Mouse (Mus musculus) olfactory bulb, adult 2 months (tissue): ENCODE measurements around the gene Mpig6b. TPM values are rescaled to one million over a fixed set of nuclear protein-coding genes. Genes with fewer than 3 reads are reported as not detected.
A peak's percentile ranks its signal among the peaks of the same experiment; 100 is the strongest.
"Not testable (repeated sequence)": the region's sequence is repeated elsewhere in the genome, so short reads cannot be mapped to it uniquely, and the experiment has no call there.

Experiments
- H3K27ac ChIP-seq: fragments of 200-500 bp; 2 replicates; pipeline ENCODE4 v1.5.1; 2012; ENCODE audit warnings: low read depth, low read length; ENCODE audit not compliant: insufficient read depth
- H3K4me1 ChIP-seq: fragments of 200-500 bp; 2 replicates; pipeline ENCODE4 v1.6.1; 2012; ENCODE audit warnings: low read length; ENCODE audit not compliant: control insufficient read depth, insufficient read depth
- H3K4me3 ChIP-seq: fragments of 200-500 bp; 2 replicates; pipeline ENCODE4 v1.5.1; 2012; ENCODE audit warnings: mild to moderate bottlenecking, low read depth, low read length, moderate library complexity; ENCODE audit not compliant: insufficient read depth
- CTCF ChIP-seq: fragments of 200-500 bp; IDR thresholded peaks from 2 replicates; pipeline ENCODE4 v1.5.1; 2012; ENCODE audit warnings: low read depth, mild to moderate bottlenecking, low read length, moderate library complexity; ENCODE audit not compliant: insufficient read depth
- POLR2A ChIP-seq: fragments of 200-500 bp; IDR thresholded peaks from 2 replicates; pipeline ENCODE4 v1.6.1; 2012; ENCODE audit warnings: mild to moderate bottlenecking, low read depth, low read length, moderate library complexity; ENCODE audit not compliant: insufficient read depth
- WGBS: fragments of 180-500 bp; shearing (Covaris S2); methylation state at CpG from one replicate; pipeline ENCODE4 v1.1.7; 2018; 5-methylcytosine and 5-hydroxymethylcytosine counted together
- polyA plus RNA-seq: library from polyadenylated mRNA; stranded (reverse); fragments of >200 nt; gene quantifications from 2 replicates; pipeline ENCODE4 v1.2.4, GENCODE M21; 2012; ENCODE audit warnings: low replicate concordance; ENCODE audit not compliant: missing spikeins, insufficient read depth, insufficient read length

Mpig6b gene
- polyA plus RNA-seq, 1 experiment = not detected

- Histone ChIP-seq H3K4me3 (no peak overlapping the region), H3K27ac (no peak overlapping the region), H3K4me1 (peaks cover 33% of the 10 kb centered on the region)
- TF ChIP-seq CTCF (no peak), POLR2A (no peak)
- 51% methylated on average over 11 of the region's 11 CpGs for WGBS
These were observed 17.6 kb downstream of the Mpig6b start for GRCm38 (mm10) chr17:35048149-35048931.

- 61% methylated on average over 1 of the region's 1 CpGs for WGBS
- TF ChIP-seq POLR2A = no peak
- no peak for TF ChIP-seq CTCF
- peaks cover 33% of the 10 kb centered on the region for H3K4me1 ChIP-seq
- H3K27ac ChIP-seq = no peak overlapping the region
- no peak overlapping the region for H3K4me3 ChIP-seq
These were observed 18.3 kb downstream of the Mpig6b start for GRCm38 (mm10) chr17:35047688-35048087.

GRCm38 (mm10) chr17:35046681-35047455 is 19.1 kb downstream of the Mpig6b start, which contains the start of gene Msh5:
Gene Msh5, minus strand, starts transcription at chr17:35046745.
- Histone ChIP-seq H3K4me1 (peaks cover 31% of the 10 kb centered on the region), H3K4me3 (peak within 1 kb of the TSS; percentile 73), H3K27ac (no peak within 1 kb of the TSS)
- WGBS = 2% methylated on average over 33 of the region's 33 CpGs
- TF ChIP-seq POLR2A (no peak), CTCF (no peak)

GRCm38 (mm10) chr17:35045807-35046680 is 19.9 kb downstream of the Mpig6b start:
- 6% methylated on average over 48 of the region's 48 CpGs for WGBS
- Histone ChIP-seq H3K4me1 (peaks cover 23% of the 10 kb centered on the region), H3K27ac (no peak overlapping the region), H3K4me3 (peak overlapping the region; percentile 73)
- TF ChIP-seq POLR2A = no peak
- no peak for TF ChIP-seq CTCF

GRCm38 (mm10) chr17:35044904-35045806 is 20.8 kb downstream of the Mpig6b start:
- Histone ChIP-seq H3K4me1 (peaks cover 17% of the 10 kb centered on the region), H3K4me3 (no peak overlapping the region), H3K27ac (no peak overlapping the region)
- 89% methylated on average over 7 of the region's 7 CpGs for WGBS
- TF ChIP-seq CTCF = no peak

- H3K4me3 ChIP-seq = no peak overlapping the region
- H3K4me1 ChIP-seq = peaks cover 10% of the 10 kb centered on the region
- no peak overlapping the region for H3K27ac ChIP-seq
- 84% methylated on average over 4 of the region's 4 CpGs for WGBS
- TF ChIP-seq CTCF (no peak), POLR2A (no peak)
These were observed 22.2 kb downstream of the Mpig6b start for GRCm38 (mm10) chr17:35043794-35044193.

- Histone ChIP-seq H3K4me3 (no peak overlapping the region), H3K27ac (no peak overlapping the region), H3K4me1 (no peaks in the 10 kb centered on the region)
- TF ChIP-seq POLR2A = no peak
- no peak for TF ChIP-seq CTCF
- WGBS = 78% methylated on average over 11 of the region's 11 CpGs
These were observed 26.7 kb downstream of the Mpig6b start for GRCm38 (mm10) chr17:35039121-35039873.

GRCm38 (mm10) chr17:35034896-35035295 is 31.1 kb downstream of the Mpig6b start:
- TF ChIP-seq CTCF (no peak), POLR2A (no peak)
- H3K4me1 ChIP-seq = peaks cover 5% of the 10 kb centered on the region
- WGBS = 58% methylated on average over 6 of the region's 6 CpGs

GRCm38 (mm10) chr17:35033703-35034102 is 32.3 kb downstream of the Mpig6b start:
- not testable (repeated sequence) for H3K27ac ChIP-seq, H3K4me3 ChIP-seq, H3K4me1 ChIP-seq
- WGBS = 75% methylated on average over 1 of the region's 1 CpGs

More at GRCm38 (mm10) chr17:35034896-35035295, 31.1 kb downstream of the Mpig6b start:
- Histone ChIP-seq H3K27ac (no peak overlapping the region), H3K4me3 (no peak overlapping the region)
